Mouse (Mus musculus) adrenal gland, postnatal 10 days (tissue): Measurements from ENCODE around the gene 1700022I11Rik. TPM values are rescaled to one million over a fixed set of nuclear protein-coding genes. Genes with fewer than 3 reads are reported as not detected.
A peak's percentile ranks its signal among the peaks of the same experiment; 100 is the strongest.
"Not testable (repeated sequence)": the region's sequence is repeated elsewhere in the genome, so short reads cannot be mapped to it uniquely, and the experiment has no call there.

ENCODE experiments used
- DNase-seq: peaks from one replicate; pipeline ENCODE4 v3.0.0; 2021; ENCODE audit warnings: mixed read lengths
- total RNA-seq, 2 experiments: library from RNA; stranded (reverse); gene quantifications; 2 replicates each; pipeline ENCODE4 v1.2.3; 2021

1700022I11Rik gene
- total RNA-seq, 2 experiments from 2014 or later: not detected

DNA sequence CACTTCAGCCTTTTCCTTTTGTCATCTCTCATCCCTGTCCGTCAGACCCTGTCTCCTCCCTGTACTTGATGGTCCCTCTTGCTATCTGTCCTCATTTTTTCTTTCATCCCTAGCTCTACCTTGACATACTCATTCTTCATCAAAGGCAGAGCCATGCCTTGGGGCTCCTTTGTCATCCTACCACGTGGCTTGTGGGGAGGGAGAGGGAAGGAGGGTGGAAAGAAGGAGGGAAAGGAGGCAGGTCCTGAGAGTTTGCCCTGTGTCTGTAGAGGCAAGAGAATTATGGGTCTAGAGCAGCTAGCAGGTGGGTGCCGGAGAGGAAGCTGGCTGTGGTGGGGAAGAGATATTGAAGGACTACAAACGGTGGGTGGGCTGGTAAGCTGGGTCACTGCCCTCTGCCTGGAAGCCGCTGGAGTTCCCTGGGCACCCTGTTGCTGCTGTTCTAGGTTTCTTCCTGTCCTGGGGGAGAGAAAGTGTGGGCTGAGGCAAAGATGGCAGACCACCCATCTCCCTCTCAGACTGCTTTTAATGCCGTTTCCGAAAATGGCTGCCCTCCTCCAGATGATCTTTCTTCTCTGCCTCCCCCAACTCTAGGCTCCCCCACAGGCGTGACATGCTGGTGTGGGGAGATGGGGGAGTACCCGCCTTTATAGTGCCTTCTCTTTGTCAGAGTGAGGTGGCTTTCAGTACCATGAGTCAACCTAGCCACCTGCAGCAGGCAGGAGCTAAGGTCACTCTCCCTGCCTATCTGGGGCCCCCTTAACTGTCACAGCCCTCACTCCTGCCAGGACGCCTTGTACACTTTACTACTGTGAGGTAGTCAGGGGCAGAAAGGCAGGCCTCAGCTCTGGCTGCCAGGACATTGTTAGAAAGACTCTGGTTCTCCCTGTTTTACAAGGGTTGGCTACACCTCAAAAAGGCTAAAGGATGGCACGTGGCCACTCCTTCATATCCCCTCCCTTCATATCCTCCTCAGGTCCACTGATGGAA, 17.9 kb upstream of the 1700022I11Rik start:
- no peak for DNase-seq

DNA sequence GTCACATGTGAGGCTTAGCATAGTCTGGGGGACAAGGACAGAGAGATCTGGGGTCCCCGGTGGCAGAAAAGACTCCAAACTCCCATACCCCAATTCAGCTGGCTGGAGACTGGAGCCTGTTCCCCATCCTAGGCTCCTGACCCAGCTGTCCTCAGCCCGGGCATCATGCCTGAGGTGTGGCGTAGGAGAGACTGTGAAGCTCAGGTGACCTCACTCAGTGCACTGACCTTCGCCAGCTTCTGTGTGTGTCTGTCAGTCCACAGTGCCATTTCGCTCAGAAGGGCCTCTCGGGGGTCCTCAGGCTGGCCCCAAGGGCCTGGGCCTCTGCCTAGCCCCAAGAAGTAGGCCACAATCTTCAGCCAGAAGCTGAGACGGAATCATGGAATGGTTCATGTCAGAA, 16.8 kb upstream of the 1700022I11Rik start:
- no peak for DNase-seq

DNA sequence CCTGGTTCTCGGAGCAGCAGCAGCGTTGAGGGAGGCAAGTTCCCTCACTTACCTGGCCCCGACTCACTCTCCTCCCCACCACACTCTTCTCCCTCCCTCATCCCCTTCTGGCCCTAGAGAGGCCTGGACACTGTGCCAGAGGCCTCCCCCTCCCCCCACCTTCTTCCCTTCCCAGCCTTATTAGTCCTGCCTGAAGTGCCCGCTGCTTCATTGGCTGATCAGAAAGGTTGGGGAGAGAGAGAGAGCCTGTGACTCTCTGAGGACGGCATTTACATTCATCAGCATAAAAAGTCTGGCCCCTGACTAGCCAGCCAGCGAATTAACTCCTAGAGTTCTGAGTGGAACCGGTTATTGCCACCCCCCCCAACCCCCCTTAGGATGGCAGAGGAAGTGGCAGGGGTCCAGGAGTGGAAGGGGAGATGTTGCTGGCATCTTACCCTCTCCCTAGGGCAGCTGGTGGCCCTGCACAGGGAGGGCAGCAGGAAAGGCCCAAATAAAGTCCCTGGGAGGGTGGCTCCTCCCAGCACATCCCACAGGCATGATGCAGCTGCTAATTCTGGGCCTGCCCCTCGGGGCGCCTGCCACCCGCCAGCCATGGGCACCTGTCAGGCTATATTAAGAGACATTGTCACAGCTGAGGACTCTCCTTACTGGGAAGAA, 15.8 kb upstream of the 1700022I11Rik start:
- DNase-seq: no peak

- DNase-seq: peak; percentile 86
These were observed 15.1 kb upstream of the 1700022I11Rik start for GRCm38 (mm10) chr4:42954297-42954696.

- no peak for DNase-seq
These were observed 14.2 kb upstream of the 1700022I11Rik start for GRCm38 (mm10) chr4:42955200-42955599.

DNA sequence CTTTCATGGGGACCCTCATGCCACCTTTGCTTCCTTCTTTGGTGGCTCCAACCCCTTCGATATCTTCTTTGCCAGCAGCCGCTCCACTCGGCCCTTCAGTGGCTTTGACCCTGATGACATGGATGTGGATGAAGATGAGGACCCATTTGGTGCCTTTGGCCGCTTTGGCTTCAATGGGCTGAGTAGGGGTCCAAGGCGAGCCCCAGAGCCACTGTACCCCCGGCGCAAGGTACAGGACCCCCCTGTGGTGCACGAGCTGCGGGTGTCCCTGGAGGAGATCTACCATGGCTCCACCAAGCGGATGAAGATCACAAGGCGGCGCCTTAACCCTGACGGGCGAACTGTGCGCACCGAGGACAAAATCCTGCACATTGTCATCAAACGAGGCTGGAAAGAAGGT, 12.8 kb upstream of the 1700022I11Rik start:
- no peak for DNase-seq

- DNase-seq: no peak
These were observed 12.1 kb upstream of the 1700022I11Rik start for GRCm38 (mm10) chr4:42957306-42957705.

GRCm38 (mm10) chr4:42957979-42958378, 11.4 kb upstream of the 1700022I11Rik start:
- DNase-seq: no peak

DNA sequence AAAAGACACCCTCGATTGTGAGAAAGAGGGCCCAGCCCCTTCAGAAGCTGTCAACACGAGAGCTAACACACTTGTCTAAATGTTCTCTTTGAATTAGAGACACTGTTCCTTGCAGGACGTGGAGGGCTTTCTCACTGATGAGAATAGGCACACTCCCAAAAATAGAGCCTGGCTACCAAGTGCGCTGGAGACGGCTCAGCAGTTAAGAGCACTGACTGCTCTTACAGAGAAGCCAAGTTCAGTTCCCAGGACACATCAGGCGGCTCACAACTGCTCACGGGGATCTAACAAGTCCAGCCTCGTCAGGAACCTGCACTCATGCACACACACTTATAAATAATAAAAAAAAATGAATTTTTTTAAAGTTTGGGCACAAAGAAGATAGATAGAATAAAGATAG, 10.5 kb upstream of the 1700022I11Rik start:
- no peak for DNase-seq

- DNase-seq: no peak
These were observed 10.0 kb upstream of the 1700022I11Rik start for GRCm38 (mm10) chr4:42959382-42959781.

- DNase-seq: peak; percentile 73
These were observed 7.8 kb upstream of the 1700022I11Rik start for GRCm38 (mm10) chr4:42961592-42961991.

DNA sequence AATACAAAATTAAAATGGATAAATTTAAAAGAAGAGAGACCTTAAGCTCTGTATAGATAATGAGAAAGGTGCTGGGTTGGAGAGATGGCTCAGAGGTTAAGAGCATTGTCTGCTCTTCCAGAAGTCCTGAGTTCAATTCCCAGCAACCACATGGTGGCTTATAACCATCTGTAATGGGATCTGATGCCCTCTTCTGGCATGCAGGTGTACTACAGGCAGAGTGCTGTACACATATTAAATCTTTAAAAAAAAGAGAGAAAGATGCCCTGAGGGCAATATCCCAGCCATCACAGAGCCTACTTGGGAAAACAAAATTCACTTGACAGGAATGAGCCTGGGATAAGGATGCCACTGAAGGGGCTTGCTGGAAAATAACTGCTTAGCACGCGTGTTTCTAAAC, 5.9 kb upstream of the 1700022I11Rik start:
- DNase-seq: no peak

DNA sequence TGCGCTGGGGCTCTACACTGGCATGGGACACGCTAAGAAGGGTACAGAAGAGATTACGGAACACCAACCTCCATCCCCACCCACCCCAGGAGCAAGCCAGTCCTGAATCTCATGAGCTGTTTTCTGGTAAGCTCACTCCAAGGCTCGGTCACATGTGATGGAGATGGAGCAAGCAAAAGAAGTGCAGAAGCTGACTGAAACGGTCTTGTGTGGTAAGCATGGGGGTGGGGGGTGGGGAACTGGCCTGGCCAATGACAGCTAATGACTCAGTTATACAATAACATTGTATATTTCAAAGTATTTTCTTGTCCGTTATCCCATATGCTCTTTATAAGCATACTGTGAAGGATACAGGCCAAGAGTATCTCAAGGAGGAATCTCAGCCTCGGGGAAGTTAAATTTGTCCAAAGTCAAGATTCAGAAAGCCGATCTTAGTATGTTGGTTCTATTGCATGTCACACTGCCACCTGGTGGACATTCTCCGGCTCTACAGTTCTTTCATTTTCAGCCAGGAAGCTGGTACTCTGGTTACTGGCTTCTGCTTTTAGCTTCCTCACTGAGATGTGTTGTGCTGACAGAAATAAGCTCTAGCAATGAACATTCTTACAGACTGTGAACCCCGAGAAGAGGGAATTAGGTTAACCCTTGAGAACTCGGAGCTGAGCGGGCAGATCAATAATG, 4.2 kb upstream of the 1700022I11Rik start:
- DNase-seq: peak; percentile 48

DNA sequence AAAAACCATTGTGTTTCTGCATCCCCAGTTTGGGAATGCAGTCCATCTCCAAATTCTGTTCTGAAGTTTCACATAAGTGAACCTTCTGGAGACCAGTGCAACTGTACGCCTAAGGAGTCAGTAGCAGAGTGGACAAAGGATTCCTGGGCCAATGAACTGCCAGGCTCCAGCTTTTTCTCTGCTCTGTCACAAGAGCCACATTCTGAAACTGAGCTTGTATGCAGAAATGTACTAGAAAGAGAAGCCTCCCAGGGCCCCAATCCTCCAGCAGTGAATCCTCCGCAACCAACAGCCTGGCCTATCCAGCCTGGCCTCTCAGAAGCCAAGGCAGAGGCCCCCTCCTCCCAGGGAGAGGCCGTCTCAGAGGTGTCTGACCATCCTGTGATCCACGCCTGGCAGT, 3.5 kb downstream of the 1700022I11Rik start:
- DNase-seq: no peak

DNA sequence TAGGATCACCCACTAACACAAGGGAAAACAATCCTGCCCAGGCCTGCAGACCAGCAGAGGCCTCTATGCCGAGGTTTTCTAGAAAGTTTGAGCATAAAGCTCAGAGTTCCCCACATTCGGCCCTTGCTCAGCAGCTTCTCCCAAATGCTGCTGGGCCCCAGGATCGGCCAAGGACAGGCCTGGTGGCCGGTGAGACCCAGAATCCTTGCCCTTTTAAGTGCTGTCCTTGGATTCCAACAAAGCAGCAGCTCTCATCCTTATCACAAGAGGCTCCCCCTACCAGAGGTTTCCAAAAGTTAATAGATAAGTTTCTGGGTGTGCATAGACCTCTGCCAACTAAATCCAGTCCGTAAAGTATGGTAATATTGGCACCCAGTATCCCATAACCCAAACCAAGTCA, 4.5 kb downstream of the 1700022I11Rik start:
- DNase-seq: no peak

GRCm38 (mm10) chr4:42978062-42978461, 8.7 kb downstream of the 1700022I11Rik start:
- no peak for DNase-seq

- DNase-seq: not testable (repeated sequence)
These were observed 11.1 kb downstream of the 1700022I11Rik start for GRCm38 (mm10) chr4:42980467-42980866.

DNA sequence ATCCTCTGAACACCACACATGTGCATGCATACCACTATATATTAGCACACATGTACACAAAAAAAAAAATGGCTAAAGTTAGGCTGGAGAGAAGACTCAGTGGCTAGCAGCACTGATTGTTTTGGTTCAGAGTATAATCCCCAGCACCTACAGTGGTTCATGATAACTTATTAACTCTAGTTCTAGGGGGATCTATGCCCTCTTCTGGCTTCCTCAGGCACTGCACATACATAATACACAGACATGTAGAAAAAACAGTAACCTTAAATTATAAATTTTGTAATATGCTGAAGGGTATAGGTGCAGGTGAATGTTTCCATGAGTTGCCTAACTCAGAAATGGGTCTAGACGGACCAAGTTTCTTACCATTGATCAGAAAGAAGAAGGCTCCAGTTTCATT, 18.9 kb downstream of the 1700022I11Rik start:
- no peak for DNase-seq

GRCm38 (mm10) chr4:42998022-42998421, 28.6 kb downstream of the 1700022I11Rik start:
- no peak for DNase-seq

GRCm38 (mm10) chr4:42999451-43000140, 30.2 kb downstream of the 1700022I11Rik start:
- peak; percentile 86 for DNase-seq

DNA sequence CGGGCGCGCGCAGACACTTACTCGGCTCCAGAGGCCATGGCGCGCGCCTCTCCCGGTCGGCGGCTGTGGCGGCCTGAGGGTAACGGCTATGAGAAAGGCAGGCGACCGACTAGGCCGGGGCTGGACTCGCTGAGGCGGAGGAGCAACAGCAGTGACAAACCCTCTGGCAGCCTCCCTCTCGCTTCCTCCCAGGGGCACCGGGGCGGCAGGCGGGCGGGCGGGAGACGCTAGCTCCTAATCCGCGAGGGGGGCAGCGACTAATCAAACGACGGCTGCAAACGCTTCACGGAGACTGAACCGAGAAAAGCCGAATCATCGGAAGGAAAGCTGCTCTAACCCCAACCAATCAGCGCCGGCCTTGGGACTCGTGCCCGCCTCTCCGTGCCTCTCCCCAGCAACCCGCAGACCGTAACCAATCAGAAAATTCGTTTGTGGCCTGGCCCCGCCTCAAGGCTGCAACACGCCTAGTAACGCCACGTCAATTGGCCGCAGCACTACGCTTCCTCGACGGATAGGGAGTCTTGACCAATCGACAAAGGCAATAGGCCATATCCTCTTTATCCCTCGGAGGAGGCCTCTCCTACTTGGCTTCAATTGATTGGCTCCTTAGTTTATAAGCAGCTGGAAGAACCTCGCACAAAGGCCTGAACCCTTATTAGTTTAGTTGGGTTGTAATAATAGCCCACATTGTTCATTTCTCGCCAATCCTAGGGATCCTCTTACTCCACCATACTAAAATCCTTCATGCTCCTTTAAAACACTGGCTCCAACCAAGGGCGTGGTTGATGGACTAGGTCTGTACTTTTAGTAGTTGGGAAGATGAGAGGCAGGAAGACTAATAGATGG, 31.0 kb downstream of the 1700022I11Rik start, which contains the start of gene Vcp:
Gene Vcp (minus strand): TSS at position 367 of the 846 bp plus-strand sequence.
- DNase-seq: peak; percentile 99
